Mouse (Mus musculus) left cerebral cortex, adult 11 months (tissue): Measurements from ENCODE around the gene Nabp1.
A peak's percentile ranks its signal among the peaks of the same experiment; 100 is the strongest.

Experiments
- DNase-seq: peaks from one replicate; pipeline ENCODE4 v3.0.0; 2022; ENCODE audit warnings: low spot score

Gene Nabp1

DNA sequence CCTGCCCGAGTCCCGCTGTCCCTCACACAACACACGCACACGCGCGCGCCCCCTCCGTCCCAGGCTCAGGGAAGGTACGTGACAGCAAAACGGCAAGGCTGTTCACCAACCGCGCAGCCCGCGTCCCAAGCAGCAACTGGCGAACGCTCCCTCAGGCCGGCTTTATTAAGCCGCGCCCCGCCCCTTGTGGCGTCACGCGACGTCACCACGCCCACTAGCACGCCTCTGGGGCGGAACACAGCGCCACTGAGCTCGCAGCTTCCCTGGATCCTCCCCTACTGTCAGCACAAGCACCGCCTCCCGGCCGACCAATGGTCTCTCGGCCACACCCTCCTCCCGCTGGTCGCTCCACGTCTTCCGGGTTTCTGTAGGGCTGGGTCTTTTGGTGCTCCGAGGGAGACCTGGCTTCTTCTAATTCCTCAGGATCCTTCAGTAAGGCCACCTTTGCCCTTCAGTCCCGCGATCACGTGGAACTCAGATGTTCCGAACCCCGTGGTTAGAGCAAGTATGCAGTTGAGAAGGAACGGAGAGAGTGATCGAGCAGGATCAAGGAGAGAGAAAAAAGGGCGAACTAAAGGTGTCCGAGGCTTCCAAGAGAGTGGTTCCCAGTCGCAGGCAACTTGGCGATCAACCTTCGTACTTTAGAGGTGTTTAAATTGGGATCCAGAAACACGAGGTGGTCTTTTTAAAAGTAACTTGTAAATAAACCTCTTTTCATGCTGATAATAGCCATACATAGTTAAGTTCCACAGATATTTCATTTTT is at the start of gene Nabp1:
Nabp1 (minus strand) TSS at position 164 of the 765 bp plus-strand sequence.
- DNase-seq: peak; percentile 97

DNA sequence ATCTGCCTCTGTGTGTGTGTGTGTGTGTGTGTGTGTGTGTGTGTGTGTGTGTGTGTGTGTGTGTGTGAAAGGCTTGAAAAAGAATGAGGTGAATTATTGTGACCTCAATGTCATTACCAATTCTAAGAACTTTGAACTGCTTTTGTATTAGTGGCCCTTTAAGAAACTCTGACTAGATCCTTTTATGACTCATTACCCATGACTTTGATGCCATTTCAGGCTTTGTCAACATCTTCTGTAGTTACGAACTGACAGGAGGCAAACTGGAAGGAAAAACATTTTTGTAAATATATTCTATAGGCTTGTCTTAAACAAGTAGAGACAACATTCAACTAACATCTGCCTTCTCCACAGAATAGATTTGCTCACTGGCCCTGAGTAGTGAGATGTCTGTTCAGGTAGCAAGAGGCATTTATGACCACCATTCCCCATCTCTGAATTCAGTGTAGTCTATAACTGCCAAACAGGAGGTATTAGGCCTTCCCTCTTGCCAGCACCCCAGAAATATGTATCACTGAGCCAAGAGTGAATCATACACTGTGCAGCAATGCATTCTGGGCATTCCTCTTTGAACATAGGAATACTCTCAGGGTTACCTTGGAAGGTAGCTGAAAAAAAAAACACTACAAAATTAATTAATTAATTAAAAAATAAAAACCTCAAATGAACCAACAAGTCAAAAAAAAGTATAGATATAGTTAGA is 47.5 kb upstream of the Nabp1 start:
- DNase-seq: no peak

DNA sequence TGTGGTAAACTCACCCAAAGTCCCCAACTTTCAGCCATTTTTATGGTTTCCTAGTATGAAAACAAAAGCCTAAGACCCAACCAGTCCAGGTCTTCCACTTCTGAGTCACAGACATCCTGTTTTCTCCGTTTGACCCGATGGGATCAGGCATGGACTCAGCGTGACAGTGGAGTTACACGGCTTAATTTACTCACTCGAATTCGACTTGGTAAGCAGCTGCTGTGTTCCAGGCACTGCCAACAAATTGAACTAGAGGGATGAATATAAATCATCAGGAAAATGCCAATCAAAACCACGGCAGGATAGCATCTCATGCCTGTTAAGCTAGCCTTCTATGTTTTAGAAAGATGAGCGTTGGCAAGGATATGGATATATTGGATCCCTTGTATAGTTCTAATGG is 43.4 kb upstream of the Nabp1 start:
- no peak for DNase-seq

DNA sequence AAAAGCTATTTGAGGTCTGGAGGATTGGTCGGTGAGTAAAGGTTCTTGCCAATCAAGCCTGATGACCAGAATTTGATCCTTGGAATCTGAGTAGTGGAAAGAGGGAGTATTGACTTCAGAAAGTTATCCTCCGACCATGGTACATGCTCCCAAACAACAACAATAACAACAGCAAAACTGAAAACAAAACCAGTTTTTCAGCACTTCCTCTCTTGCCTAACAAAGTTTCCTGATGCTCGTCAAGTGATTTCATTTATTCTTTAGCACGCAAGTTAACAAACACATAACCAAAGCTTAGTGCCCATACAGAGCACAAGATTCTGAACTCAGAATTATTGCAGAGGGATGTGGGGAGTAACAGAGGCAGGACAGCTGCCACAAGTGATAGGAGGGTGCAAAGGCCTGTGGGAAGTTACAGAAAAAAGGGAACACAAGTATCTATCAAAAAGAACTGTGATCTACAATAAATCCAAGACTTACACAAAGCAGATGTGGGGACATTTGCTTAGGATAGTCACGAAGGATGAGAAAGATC is 42.1 kb upstream of the Nabp1 start:
- no peak for DNase-seq

DNA sequence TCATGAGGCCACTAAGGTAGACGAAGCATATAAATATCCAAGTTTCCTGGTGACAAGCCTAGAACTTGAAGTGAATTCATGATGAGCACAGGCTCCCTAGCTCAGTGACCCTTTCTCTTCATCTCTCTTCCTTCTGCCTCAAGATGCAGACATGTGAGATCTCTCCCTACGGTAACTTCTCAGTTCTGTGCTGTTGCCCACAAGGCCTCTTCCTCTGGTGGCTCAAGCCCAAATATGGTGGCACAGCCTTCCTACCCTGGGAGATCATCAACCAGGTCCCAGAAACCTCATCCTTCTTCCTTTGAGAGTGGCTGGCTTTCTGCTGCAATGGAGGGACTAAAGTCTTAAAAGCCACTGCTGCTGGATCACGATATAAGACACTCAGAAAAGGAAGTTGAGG is 40.9 kb upstream of the Nabp1 start:
- no peak for DNase-seq

DNA sequence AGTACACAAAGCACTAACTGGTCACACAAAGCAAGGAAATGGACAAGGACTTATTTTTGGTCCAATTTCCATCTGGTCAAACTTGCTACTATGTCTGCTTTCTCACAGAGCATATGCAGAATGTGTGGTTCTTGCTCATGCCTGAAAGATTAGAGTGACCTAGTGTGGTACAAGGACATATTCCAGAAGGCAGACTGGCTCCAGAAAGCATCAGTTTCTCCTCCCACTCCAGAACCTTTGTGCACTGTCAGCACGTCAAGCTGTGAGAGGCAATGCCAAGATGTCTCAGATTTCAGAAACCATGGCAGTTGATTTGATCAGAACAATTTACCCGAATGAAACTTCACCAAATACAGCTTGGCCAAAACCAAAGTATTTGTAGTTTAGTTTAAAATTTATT is 37.4 kb upstream of the Nabp1 start:
- DNase-seq: no peak

DNA sequence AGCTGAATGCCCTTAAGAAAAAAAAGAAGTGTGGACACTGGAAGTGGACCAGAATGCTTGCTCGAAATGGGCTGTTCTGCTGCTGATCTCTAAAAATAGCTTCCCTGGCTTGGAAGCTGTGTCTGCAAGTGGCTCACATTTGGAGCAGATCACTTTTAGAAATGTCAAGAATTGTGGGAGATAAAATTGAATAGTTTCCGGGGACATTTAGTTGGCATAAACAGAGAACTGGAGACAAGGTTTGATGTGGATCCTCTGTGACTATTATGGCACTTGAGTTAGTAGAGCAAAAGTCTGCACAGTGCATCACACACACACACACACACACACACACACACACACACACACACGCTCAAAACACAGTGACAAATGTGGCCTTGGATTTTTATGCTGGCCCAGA is 36.8 kb upstream of the Nabp1 start:
- DNase-seq: peak; percentile 24

DNA sequence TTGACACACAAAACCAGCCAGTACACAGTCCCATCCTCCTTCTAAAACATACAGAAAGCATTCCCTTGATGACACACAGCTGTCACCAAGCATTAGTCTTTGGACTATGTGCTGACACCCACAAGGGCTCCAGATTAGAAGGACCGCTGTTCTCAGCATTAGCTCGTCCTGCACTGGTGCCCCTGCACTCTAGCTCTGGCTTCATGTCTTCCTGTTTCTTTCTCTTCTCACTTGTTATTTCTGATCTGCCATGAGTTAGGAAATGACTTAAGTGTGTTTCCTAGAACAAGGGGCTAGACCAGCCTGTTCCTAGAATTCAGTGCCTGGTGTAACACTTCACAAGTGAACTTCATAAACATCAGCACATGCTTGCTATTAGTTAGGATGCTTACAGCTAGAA is 36.2 kb upstream of the Nabp1 start:
- DNase-seq: no peak

DNA sequence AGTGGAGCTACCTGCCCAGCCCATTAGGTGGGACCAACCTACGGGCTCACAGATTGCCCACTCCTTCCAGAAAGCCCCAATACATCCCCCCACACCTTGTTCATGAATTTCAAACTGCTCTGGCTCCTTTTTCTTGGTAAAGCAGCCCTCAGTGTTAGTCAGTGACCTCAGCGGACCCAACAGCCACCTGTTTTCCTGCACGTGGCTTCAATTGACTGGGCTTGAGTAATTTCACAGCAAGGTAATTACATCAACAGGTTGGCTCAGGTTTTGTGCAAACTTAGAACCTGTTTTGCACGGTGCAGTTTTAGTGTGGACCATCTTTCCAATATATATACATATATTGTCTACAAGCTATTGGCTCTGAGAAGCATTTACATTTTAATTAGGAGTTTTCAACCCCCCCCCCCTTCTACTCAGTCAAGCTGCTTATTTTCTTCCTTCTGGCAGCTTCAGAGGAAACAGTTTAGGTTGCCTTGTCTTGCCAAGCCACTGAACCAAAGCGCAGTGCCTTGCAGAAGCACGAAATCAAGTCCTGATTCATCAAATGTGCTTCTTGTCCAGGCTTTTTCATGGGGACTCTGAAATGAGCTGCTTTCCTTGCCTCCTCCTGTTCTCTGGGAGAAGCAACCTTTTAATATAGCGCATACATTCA is 35.0 kb upstream of the Nabp1 start:
- no peak for DNase-seq

DNA sequence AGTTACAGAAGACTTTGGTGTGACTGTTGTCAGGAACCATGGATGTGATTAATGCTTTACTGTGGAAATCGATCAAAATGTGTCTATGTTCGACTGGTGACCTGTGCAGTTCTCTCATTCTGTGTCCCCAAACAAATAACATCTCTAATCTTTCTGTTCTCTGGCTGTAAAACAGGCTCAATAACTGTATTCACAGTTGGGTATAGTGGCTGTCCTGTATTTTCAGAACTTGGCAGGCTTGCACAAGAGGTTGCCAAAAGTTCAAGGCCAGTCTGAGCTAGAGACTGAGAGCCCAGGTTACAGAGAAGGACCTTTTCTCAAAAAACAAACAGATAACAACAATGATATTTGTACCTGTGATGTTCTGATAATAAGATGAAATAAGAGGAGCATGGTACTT is 34.1 kb upstream of the Nabp1 start:
- no peak for DNase-seq

DNA sequence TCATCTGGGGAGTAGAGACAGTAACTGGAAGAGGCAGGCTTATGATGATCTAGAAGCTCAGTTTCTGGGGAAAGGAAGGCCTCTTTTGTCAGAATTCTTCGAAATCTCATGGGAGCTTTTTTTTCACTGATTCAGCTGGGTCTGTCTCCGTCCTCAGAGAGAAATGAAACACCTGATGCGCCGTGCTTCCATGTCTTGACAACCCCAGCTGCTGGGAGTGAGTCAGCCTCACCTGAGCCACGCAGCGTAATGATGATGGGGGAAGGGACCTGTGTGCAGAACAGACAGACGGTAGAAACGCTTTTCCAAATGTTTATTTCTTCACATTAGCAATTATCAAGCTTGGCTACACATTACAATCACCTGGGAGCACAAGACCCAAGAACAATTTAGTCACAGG is 31.6 kb upstream of the Nabp1 start:
- no peak for DNase-seq

DNA sequence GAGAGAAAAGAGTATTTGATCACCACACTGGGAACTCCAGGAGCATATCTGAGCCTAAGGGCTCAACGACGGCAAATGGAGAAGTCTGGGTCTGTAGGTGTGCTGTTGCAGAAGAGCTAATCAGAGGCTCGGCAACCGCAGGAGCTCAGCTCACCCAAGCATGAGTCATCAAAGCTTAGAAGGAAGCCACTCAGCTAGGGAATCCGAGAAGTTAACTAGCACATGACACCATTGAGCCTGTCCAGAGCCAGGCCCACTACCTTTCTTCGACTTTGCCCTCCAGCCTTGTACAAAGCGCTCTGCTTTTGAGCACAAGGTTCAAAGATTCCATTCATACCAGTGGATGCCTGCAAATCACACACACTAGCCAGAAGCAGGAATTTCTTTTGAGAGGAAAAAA is 30.9 kb upstream of the Nabp1 start:
- no peak for DNase-seq

DNA sequence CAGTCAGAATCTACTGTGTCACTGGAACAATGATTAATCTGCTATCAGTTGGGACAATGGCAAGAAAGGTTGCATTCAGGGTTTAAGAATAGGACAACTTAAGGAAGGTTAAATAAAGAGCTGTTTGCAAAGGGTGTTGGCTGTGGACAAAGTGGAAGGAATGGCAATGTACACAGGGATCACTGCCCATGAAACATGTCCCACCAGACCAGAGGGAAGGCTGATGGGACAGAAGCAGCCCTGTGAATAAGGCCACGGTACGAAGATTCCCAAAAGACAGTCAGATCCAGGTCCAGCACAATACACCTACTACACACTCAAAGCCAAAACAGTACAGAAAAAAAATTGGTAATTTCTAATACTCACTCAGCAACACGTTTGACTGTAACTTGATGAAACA is 30.3 kb upstream of the Nabp1 start:
- no peak for DNase-seq

DNA sequence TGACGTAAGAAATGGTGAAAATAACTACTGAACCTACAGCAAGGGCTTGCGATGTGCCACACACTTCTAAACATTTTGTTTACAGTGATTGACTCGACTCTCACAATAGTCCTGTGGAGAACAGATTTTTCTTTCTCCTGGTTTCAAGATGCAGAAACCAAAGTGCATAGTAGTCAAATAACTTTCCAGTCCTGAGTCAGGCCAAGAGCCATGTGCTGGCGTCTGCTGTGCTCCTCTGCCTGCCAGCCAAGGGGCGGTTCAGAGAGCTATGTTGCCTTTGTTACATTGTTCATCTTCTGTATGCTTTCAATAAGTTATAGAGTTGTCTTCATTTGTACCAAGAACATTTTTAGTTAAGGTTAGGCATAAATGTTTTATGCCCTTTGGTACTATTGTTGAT is 29.2 kb upstream of the Nabp1 start:
- no peak for DNase-seq

DNA sequence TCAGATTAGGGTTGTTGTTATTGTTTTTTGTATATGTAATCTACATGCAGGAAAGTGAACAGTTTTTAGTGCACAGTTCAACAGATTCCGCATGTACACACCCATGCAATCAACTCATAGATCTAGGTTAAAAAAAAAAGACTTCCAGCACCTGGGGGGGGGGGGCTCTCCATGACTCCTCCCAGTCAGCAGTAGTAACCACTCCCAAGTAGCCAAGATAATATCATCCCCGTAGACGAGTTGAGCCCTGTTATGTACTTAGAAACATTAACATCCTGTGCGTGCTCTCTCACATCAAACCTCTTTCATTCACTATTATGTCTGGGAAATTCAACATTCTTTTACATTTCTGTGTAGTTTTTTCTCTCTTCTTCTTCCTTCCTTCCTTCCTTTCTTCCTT is 28.0 kb upstream of the Nabp1 start:
- no peak for DNase-seq

DNA sequence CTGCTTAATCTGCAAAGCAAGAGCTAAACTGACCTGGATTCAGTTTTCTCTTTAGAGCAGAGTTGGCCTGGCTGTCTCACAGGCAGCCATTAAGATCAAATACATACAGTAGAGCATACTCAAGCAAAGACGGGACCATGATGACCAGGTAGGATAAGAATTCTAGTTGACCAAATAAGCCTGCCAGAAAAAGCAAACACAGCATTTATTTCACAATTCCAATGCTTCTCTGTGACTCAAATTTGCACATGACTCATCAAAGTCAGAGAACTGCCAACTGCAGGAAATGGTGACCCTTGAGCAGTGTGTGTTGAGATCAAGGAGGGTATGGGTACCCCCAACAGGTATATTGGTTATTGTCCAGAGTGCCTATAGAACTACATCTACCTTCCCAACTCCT is 27.4 kb upstream of the Nabp1 start:
- DNase-seq: no peak

DNA sequence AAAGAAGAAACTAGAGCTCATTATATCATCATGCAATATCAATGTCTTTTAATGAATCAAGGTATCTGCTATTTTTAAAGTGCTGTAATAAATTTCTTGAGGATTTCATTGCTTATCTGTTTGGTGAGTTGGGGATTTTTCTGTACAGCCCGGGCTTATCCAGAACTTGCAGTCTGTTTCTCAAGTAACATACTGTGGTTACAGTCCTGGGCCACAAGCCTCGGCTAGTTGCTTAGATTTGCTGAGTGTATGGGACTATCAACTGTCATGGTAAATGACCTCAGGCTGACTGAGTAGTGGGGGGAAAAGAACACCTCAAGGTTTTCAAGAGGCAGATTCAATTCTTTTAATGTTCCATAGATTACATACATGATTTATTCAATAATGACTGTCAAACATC is 24.8 kb upstream of the Nabp1 start:
- no peak for DNase-seq

DNA sequence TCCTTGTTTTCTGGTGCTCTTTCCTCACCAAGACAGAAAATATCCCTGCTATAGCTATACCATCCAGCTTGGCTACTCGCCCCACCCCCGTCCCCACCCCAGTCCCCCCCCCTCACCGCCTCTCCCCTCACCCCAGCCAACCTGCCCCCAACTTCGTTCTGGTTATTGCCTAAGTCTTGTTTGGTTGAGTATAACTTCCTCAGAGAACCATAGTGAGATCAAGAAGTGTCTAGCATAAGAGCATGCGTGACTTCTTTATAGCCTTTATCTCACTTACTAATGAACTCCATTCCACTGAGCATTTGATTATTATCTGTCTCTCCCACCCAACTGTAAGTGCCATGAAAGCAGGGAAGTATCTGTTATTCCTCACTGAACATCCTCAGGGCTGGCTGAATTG is 24.1 kb upstream of the Nabp1 start:
- no peak for DNase-seq

DNA sequence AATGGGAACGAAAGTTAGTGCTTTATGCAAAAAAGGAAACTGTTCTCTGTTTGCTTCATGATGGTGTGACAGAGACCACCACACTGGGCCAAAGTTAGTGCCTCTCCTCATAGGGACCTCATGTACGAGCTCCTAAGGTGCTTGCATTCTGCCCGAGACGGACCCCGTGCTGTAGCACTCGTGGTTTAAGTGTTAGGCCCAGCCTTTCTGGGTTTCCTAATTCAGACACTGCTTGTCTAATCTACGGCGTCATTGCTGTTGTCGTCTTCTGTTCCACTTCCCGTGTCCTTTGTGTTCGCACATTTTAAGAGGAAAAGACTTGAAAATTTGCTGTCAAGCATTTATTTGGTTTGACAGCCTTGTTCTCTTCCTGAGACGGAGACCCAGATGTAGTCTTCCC is 23.0 kb upstream of the Nabp1 start:
- DNase-seq: no peak

DNA sequence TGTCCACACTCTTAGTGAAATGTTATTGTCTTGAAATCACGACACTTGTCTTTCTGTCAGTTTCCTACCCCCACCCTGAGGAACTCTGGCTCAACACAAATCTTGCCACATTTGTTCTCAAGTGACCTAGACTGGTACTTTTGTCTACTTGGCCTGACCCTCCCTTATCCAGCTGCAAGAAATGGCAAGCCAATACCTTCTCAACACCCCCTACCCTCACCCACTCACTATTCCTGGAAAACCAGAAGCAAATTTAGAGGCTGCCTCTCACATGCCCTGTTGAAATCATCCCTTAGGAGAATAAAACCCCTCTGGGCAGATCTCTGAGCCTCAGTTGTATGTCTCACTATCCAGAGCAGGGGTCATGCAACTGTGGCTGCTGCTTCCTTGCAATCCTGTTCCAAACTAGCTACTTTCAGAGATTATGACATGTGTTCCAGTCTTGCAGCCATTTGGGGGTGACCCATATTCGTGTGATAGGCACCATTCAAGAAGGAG is 20.4 kb upstream of the Nabp1 start:
- DNase-seq: no peak

DNA sequence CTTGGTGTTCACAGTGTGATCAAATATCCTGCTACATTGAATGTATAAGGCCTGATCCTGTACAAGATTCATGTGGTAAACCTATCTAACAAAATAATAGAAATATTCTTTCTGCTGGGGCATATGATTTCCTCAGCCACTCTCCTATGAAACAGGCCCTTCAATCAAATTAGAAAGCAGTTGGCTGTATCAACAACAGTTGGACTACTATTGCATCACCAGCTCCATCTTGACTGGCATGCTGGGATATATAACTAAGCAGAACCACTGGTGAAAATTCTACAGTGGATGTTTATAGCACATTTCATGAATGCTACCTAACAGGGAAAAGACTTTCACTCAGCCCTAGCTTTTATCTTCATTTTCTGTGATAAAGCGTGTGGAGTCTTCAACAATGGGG is 17.9 kb upstream of the Nabp1 start:
- DNase-seq: no peak

DNA sequence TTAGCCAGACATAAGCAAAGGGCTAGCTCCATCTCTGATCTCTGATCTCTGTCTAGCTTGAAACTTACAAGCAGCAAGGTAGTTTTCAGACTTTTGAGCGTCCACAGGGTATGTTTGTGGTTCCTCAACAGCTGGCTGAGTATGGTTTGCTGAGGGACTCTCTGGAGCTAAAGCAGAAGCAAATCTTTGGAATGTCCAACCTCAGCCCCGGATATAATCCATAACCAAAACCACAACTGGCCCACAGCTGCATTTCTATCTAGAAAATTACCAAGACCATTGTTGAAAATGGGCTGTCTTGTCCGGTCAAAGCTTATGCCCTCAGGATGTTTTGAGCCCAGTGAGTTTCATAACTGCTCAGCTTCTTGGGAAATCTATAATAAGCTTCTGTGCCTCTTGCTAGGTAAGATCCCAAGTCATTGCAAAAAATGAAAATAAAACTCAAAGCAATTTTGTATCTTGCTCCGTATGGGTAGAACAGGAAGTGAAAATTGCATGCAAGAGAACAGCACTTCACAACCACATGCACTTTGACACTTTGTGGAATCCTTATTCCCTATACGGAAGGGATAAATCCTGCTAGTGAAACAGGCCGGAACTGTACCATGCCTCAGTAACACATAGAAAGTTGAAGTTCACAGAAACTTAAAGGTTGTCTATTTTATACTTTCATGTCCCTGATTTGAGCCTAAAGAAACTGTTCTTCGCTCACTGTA is 15.5 kb upstream of the Nabp1 start:
- DNase-seq: no peak
